Mouse (Mus musculus) left cerebral cortex, adult 8-10 months (tissue): Measurements from ENCODE around the gene Celf2. TPM values are rescaled to one million over a fixed set of nuclear protein-coding genes. Genes with fewer than 3 reads are reported as not detected.
"Not testable (repeated sequence)": the region's sequence is repeated elsewhere in the genome, so short reads cannot be mapped to it uniquely, and the experiment has no call there.

ENCODE experiments used
- DNase-seq, 2 experiments: peaks; one replicate each; pipeline ENCODE4 v3.0.0; 2022; ENCODE audit warnings: low spot score in 2 of 2
- total RNA-seq, 4 experiments: library from RNA; stranded (reverse); gene quantifications; 2 replicates each; pipeline ENCODE4 v1.2.4; 2022

Celf2 gene
- 100 to 1,000 TPM; 386 to 451 (median 404) TPM for total RNA-seq

DNA sequence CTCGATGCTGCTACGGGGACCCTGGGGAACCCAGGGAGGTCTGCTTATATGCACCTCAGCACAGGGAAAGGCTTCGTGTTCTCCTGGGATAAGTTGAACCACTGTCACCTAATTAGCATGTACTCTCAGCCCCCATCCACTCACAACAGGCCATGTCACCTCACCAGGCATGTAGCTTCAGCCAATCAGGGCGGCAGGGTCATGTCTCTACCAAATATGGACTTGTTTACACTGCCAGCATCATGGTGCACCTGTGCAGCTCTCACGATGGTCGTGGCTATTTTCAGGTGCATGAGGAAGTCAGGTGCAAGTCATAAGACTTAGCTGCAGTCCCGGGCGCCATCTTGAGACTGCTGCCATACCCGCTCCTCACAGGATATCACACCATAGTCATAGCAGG lies at the start of gene Celf2:
Celf2 (minus strand) TSS at position 101 of the 400 bp plus-strand sequence.
- not testable (repeated sequence) for DNase-seq

DNA sequence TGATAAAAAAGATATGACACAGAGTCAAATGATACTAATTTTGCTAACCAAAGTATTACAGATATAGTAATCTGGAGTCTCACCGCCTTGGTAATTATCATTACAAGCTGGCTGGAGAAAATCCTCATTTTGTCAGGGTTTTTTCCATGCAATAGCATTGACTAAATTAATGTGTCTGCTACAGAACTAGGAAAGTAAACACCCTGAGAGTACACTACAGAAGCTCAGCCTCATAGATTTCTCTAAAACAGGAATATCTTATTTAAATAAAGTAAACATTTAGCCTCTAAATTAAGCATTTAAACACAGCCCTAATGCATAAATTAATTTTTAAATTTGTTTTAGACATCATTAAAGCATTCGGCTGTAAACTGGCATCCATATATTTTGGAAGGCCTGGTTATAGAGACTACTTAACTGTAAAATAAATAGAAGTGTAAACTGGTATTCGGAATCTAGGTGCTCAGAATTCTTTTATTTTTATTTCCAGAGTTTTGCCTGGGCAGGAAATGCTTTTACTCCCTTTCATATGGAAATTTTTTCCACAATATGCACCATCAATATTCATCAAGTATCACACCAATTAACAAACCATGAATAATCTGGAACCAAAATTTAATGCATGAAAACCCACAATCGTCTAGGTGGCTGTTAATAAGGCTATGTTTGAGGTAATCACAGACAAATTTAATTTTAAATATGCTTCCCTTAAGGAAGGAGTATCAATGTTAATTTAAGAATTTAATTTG lies 46.0 kb upstream of the Celf2 start:
- DNase-seq = no peak

- DNase-seq = no peak
Measured at GRCm38 (mm10) chr2:7554601-7555000, 45.2 kb upstream of the Celf2 start.

DNA sequence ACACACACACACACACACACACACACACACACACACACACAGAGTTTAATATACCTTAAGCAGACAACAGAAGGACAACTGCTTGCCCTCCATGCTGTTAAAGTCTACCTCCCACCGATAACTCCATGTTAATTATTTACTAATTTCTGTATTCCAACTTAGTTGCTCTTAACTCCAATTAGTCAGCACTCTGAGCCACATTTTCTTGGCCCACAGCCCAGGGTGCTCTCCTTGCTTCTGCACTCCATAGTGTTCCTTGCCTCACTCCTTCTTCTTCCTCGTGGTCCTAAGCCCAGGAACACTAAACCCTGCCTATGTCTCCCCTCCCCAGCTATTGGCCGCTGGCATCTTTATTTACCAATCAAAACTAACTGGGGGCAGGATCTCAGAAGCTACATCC lies 43.5 kb upstream of the Celf2 start:
- DNase-seq = no peak

- DNase-seq = no peak
Measured at GRCm38 (mm10) chr2:7548886-7549285, 39.5 kb upstream of the Celf2 start.

GRCm38 (mm10) chr2:7534615-7535204 lies 25.3 kb upstream of the Celf2 start:
- no peak for DNase-seq

- DNase-seq = no peak
Measured at GRCm38 (mm10) chr2:7534195-7534594, 24.8 kb upstream of the Celf2 start.

DNA sequence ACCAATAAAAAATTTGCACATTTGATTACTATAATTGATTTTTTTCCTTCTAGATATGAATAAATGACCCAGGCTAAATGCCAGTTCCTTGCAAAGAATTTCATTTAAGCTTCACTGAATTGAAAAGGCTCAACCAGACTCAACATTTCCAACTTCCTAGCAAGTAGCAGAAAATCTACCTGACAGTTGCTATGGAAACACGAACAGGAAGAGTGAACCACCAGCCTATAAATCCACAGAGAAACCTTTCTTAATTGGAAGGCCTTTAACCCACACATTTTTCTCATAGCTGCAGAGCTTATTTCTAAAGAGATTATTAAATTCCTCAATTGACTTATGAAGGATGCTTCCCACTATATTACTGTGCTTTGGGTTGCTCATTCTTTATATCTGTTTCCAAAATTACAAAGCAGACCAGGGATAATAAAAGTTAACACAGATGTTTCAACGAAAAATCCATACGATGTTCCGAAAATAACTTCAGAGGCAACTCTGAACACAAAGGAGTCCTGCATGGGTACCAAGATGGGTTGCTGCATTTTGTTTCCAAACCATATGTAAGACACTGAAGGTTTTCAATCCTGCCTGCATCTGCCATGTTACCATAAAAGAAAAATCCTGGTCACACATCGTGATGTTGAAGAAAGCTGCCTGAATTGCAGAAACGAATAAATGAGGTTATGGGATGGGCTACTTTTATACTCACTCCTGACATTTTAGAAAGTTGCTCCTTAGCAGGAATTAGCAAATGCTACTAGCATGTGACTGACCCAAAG lies 22.0 kb upstream of the Celf2 start:
- DNase-seq = peak in 1 of 2 experiments; percentile 36

DNA sequence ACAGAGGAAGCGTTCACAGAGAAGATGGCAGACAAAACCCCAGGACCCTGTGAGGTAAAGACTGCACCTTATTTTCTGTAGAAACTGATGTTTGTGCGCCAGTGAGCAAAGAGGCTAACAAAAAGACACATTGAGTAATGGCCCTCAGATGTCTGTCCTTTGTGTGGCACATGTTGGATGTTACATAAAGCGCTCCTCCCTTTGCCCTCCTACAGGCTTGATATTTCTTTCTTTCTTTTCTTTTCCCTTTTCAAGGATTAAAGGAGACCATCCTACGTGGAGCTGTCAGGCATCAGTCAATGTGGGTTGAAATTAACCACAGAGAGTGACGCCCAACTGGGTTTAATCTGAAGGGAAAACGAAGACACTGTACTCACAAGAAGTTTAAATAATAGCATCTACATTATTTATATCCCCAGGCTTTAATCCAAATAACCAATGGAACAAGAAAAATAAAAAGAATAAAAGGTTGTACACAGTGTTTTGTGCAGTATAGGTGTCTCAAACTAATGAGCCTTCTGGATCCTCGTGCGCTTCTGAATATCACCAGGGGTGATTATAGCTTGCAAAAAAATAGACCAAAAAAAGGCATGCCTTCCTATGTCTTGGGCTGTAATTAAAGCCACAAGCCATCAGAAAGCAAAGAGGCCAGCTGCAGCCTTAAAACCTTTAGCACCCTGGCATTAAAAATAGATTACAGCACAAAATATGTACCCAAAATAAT lies 21.3 kb upstream of the Celf2 start:
- DNase-seq = no peak

- peak in 1 of 2 experiments; percentile 78 for DNase-seq
Measured at GRCm38 (mm10) chr2:7529637-7530036, 20.3 kb upstream of the Celf2 start.

- no peak for DNase-seq
Measured at GRCm38 (mm10) chr2:7526696-7527095, 17.3 kb upstream of the Celf2 start.

- DNase-seq = no peak
Measured at GRCm38 (mm10) chr2:7519473-7519872, 10.1 kb upstream of the Celf2 start.

DNA sequence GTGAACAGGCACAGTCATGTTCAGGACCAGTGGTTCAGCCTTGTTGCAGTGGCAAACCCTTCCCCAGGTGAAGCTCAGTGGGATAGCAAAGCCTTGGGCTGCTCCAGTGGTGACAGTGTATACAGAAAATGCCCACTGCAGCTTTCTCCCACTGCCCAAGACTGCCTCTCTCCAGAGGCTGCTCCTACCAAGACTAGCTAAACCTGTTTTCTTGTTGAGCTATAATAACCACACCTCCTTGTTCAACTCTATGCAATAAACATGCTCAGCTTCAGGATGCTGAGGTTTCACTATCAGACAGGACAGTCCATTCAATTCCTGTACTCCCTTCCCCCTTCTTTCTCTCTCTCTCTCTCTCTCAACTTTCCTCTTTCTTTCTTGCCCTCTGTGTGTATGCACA lies 15.9 kb downstream of the Celf2 start:
- DNase-seq = no peak

GRCm38 (mm10) chr2:7484974-7485373 lies 24.4 kb downstream of the Celf2 start:
- DNase-seq = no peak

- DNase-seq = no peak
Measured at GRCm38 (mm10) chr2:7482062-7482461, 27.3 kb downstream of the Celf2 start.

GRCm38 (mm10) chr2:7460329-7461056 lies 48.9 kb downstream of the Celf2 start:
- no peak for DNase-seq

GRCm38 (mm10) chr2:7438721-7439282 lies 70.6 kb downstream of the Celf2 start:
- DNase-seq = peak; percentile 22 to 70

DNA sequence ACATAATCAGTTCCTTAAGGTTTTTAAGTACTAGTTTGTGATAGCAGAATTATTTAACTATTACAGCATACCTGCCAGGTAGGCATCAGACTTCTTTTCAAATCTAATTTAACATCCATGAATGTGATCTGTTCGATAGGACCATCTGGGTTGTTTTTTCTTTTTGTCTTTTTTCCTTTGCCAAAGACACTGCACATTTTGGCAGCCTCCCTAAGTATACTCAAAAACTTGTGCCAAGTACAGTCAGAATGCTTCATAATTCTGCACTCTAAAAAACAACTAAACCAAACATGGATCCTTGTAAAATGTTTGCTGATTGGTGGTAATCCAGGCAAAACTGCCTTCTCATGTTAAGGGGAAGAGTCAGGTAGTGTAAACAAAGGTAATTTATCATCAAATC lies 82.9 kb downstream of the Celf2 start:
- DNase-seq = no peak

DNA sequence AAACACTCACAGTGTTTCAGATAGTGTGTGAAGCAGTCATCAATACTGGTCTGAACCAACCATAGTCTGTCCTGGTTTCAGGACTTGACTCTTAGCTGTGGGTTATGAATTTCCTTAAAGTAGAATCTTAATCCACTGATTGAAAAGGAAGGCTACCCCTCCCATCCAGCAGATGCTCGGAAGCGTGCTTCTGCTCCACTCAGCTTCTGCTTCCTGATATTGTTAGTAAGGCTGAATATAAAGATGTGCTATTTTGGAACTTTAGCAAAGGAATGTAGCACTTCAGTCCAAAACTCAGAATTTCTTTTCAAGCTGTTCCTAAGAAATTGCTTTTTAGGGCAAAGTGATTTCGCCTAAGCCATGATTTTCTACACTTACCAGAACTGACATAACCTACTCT lies 108.8 kb downstream of the Celf2 start:
- peak in 1 of 2 experiments; percentile 67 for DNase-seq

DNA sequence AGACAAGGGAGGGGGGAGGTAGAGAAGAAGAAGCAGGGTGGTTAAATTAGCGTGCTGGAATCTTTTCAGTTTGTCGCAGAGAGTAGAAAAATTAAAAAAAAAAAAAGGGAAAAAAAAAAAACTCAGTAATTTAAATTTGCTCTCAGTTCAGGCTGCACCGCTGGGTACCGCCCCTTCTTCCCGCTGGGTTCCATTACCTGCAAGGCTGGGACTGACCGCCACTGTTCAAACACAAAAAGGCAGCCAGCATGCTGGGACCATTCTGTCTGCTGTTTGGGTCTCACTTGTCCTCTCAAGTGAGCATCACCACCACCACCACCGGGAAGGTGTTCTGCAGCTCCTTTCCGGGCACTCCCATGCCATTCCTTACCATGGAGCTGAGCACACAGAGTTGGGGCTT lies 113.4 kb downstream of the Celf2 start:
- DNase-seq = peak; percentile 28 to 36

- DNase-seq = peak in 1 of 2 experiments; percentile 19
Measured at GRCm38 (mm10) chr2:7395473-7395872, 113.9 kb downstream of the Celf2 start.
